Mouse (Mus musculus) MEL (cell line): ENCODE measurements around the gene Cpsf4l. TPM values are rescaled to one million over a fixed set of nuclear protein-coding genes. Genes with fewer than 3 reads are reported as not detected.

ENCODE experiments used
- DNase-seq: peaks from one replicate; pipeline ENCODE4 v3.0.0; 2011; ENCODE audit warnings: low read depth, low spot score
- H3K27ac ChIP-seq: 2 replicates; pipeline ENCODE4 v1.5.1; 2012; ENCODE audit warnings: low read depth, mild to moderate bottlenecking, control low read depth, low read length, moderate library complexity; ENCODE audit not compliant: control insufficient read depth
- H3K27me3 ChIP-seq, 2 experiments: fragments of 150-350 bp in 1 of 2; sonication (generic) in 1 of 2; 2 replicates each; pipeline ENCODE4 v1.6.1; 2012; ENCODE audit warnings: low read length in 2 of 2, mild to moderate bottlenecking in 2 of 2, improper control_type of control experiment in 1 of 2, moderate library complexity in 1 of 2; ENCODE audit not compliant: insufficient read depth in 2 of 2, control insufficient read depth in 1 of 2
- H3K36me3 ChIP-seq, 2 experiments: 2 replicates each; pipeline ENCODE4 v1.6.1; 2012 to 2014; ENCODE audit warnings: low read length in 2 of 2, improper control_type of control experiment in 1 of 2, inconsistent platforms in 1 of 2, mild to moderate bottlenecking in 1 of 2; ENCODE audit not compliant: insufficient read depth in 2 of 2, control insufficient read depth in 1 of 2
- H3K4me1 ChIP-seq, 2 experiments: fragments of 150-350 bp in 1 of 2; sonication (generic) in 1 of 2; 2 replicates each; pipeline ENCODE4 v1.6.1; 2012; ENCODE audit warnings: low read length in 2 of 2, improper control_type of control experiment in 1 of 2, mild to moderate bottlenecking in 1 of 2; ENCODE audit not compliant: insufficient read depth in 2 of 2, control insufficient read depth in 1 of 2
- H3K4me3 ChIP-seq, 2 experiments: fragments of 150-350 bp in 1 of 2; sonication (generic) in 1 of 2; 2 replicates each; pipeline ENCODE4 v1.5.1; 2012; ENCODE audit warnings: low read depth in 2 of 2, low read length in 2 of 2, mild to moderate bottlenecking in 2 of 2, moderate library complexity in 2 of 2, control low read depth in 1 of 2, improper control_type of control experiment in 1 of 2; ENCODE audit not compliant: control insufficient read depth in 1 of 2, insufficient read depth in 1 of 2
- H3K79me2 ChIP-seq: 2 replicates; pipeline ENCODE4 v1.6.1; 2012; ENCODE audit warnings: mild to moderate bottlenecking, low read length, moderate library complexity; ENCODE audit not compliant: control insufficient read depth, poor library complexity, insufficient read depth
- H3K9ac ChIP-seq: 2 replicates; pipeline ENCODE4 v1.6.1; 2012; ENCODE audit warnings: low read depth, mild to moderate bottlenecking, control low read depth, low read length, moderate library complexity; ENCODE audit not compliant: control insufficient read depth, poor library complexity, severe bottlenecking
- H3K9me3 ChIP-seq: fragments of 150-350 bp; sonication (generic); replicated peaks from 2 replicates; pipeline ENCODE4 v1.6.1; 2012; ENCODE audit warnings: mild to moderate bottlenecking, low read length, improper control_type of control experiment, moderate library complexity; ENCODE audit not compliant: insufficient read depth
- BHLHE40 ChIP-seq: IDR thresholded peaks from 2 replicates; pipeline ENCODE4 v1.6.1; 2012; ENCODE audit warnings: low read depth, mild to moderate bottlenecking, inconsistent platforms, low read length, improper control_type of control experiment, borderline replicate concordance
- E2F4 ChIP-seq: IDR thresholded peaks from 2 replicates; pipeline ENCODE4 v1.6.1; 2011; ENCODE audit warnings: low read depth, low read length, improper control_type of control experiment, borderline replicate concordance
- ELF1 ChIP-seq: IDR thresholded peaks from 2 replicates; pipeline ENCODE4 v1.6.1; 2014; ENCODE audit warnings: low read depth, mild to moderate bottlenecking, inconsistent platforms, low read length, improper control_type of control experiment, moderate library complexity
- GATA1 ChIP-seq: IDR thresholded peaks from 2 replicates; pipeline ENCODE4 v1.6.1; 2011; ENCODE audit warnings: low read depth, low read length, improper control_type of control experiment
- JUND ChIP-seq: IDR thresholded peaks from 2 replicates; pipeline ENCODE4 v1.6.1; 2011; ENCODE audit warnings: low read depth, mild to moderate bottlenecking, improper control_type of control experiment, low read length
- KAT2A ChIP-seq: conservative IDR thresholded peaks from 2 replicates; pipeline ENCODE4 v1.6.1; 2012; ENCODE audit warnings: low read depth, low read length, improper control_type of control experiment, inconsistent platforms
- MAFK ChIP-seq: IDR thresholded peaks from 2 replicates; pipeline ENCODE4 v1.6.1; 2011; ENCODE audit warnings: low read depth, mild to moderate bottlenecking, low read length, improper control_type of control experiment, borderline replicate concordance
- MAZ ChIP-seq: IDR thresholded peaks from 2 replicates; pipeline ENCODE4 v1.6.1; 2012; ENCODE audit warnings: low read depth, mild to moderate bottlenecking, inconsistent platforms, low read length, improper control_type of control experiment
- MYB ChIP-seq: IDR thresholded peaks from 2 replicates; pipeline ENCODE4 v1.6.1; 2011; ENCODE audit warnings: mild to moderate bottlenecking, low read depth, low read length, improper control_type of control experiment
- NRF1 ChIP-seq: IDR thresholded peaks from 2 replicates; pipeline ENCODE4 v1.6.1; 2014; ENCODE audit warnings: low read depth, mild to moderate bottlenecking, inconsistent platforms, low read length, improper control_type of control experiment, moderate library complexity; ENCODE audit not compliant: poor library complexity, insufficient read depth, severe bottlenecking
- POLR2AphosphoS5 ChIP-seq: IDR thresholded peaks from 2 replicates; pipeline ENCODE4 v1.6.1; 2012; ENCODE audit warnings: low read depth, borderline replicate concordance, mild to moderate bottlenecking, inconsistent platforms, low read length, moderate library complexity, mixed read lengths
- RAD21 ChIP-seq: IDR thresholded peaks from 2 replicates; pipeline ENCODE4 v1.6.1; 2011; ENCODE audit warnings: mild to moderate bottlenecking, low read depth, low read length, improper control_type of control experiment
- SMC3 ChIP-seq: IDR thresholded peaks from 2 replicates; pipeline ENCODE4 v1.6.1; 2011; ENCODE audit warnings: low read depth, low read length, improper control_type of control experiment
- TCF12 ChIP-seq: IDR thresholded peaks from 2 replicates; pipeline ENCODE4 v1.6.1; 2014; ENCODE audit warnings: low read depth, mild to moderate bottlenecking, inconsistent platforms, low read length, improper control_type of control experiment, moderate library complexity
- USF1 ChIP-seq: IDR thresholded peaks from 2 replicates; pipeline ENCODE4 v1.6.1; 2014; ENCODE audit warnings: low read depth, mild to moderate bottlenecking, inconsistent platforms, low read length, improper control_type of control experiment, moderate library complexity
- ZKSCAN1 ChIP-seq: IDR thresholded peaks from 2 replicates; pipeline ENCODE4 v1.6.1; 2012; ENCODE audit warnings: low read depth, mild to moderate bottlenecking, inconsistent platforms, low read length, improper control_type of control experiment, moderate library complexity
- ZNF384 ChIP-seq: IDR thresholded peaks from 2 replicates; pipeline ENCODE4 v1.6.1; 2012; ENCODE audit warnings: low read depth, mild to moderate bottlenecking, inconsistent platforms, low read length, improper control_type of control experiment
- polyA plus RNA-seq, 2 experiments: library from polyadenylated mRNA; stranded (reverse) in 1 of 2; unstranded in 1 of 2; fragments of >175 nt in 1 of 2; fragments of >200 nt in 1 of 2; gene quantifications; 2 replicates each; pipeline versions ENCODE4 v1.2.1 to v1.2.4; 2012; ENCODE audit warnings: low replicate concordance in 2 of 2, low read depth in 1 of 2; ENCODE audit not compliant: insufficient read length in 2 of 2, insufficient read depth in 1 of 2, missing spikeins in 1 of 2
- total RNA-seq: library from RNA; depleted of rRNA; stranded (reverse); fragments of 300-350 nt; gene quantifications from 2 replicates; pipeline ENCODE4 v1.2.3, GENCODE M21; 2012

Cpsf4l gene
- total and polyA plus RNA-seq, 3 experiments: 0.70 TPM; not detected in 2

GRCm38 (mm10) chr11:113691851-113692250 is 18.0 kb downstream of the Cpsf4l start:
- no peaks in the 10 kb centered on the region for H3K9me3 ChIP-seq
- no peak for DNase-seq
- no peaks in the 10 kb centered on the region; a peak in 1 of 4 replicates for H3K4me1 ChIP-seq
- peaks cover 2 to 3% of the 10 kb centered on the region in 2 experiments for H3K36me3 ChIP-seq
- no peak for TF ChIP-seq USF1
- no peak for TF ChIP-seq TCF12
- no peak for TF ChIP-seq POLR2AphosphoS5
- TF ChIP-seq MAZ: no peak
- no peak for TF ChIP-seq MYB
- TF ChIP-seq E2F4: no peak
- no peaks in the 10 kb centered on the region for H3K27me3 ChIP-seq
- peaks cover 26% of the 10 kb centered on the region for H3K79me2 ChIP-seq
- no peak overlapping the region for H3K4me3 ChIP-seq
- no peak overlapping the region for H3K27ac ChIP-seq
- no peak overlapping the region for H3K9ac ChIP-seq

DNA sequence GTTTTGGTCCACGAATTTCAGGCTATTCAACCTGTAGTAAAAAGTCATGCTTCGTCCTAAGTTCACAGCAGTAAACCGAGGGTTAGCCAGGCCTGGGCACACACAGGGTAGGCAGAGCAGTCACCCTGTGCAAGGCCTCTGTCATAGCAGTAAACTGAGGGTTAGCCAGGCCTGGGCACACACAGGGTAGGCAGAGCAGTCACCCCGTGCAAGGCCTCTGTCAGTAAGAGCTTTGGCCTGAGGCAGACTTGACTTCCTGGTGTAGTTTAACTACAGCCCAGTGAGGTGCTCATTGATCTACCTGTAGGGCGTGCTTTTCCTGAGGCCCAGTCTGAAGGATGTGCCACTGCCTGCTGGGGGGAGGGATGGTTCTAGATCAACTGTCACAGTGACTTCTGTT is 18.5 kb downstream of the Cpsf4l start:
- TF ChIP-seq SMC3 (no peak), MAFK (no peak), GATA1 (no peak), RAD21 (no peak), NRF1 (no peak), ZNF384 (no peak), MYB (no peak), MAZ (no peak), JUND (no peak), KAT2A (no peak), BHLHE40 (no peak), ELF1 (no peak), ZKSCAN1 (no peak), E2F4 (no peak)
- no peaks in the 10 kb centered on the region; a peak in 1 of 4 replicates for H3K4me1 ChIP-seq
- no peak overlapping the region for H3K27ac ChIP-seq
- peaks cover 2 to 7% of the 10 kb centered on the region in 2 experiments for H3K36me3 ChIP-seq
- H3K9me3 ChIP-seq: no peaks in the 10 kb centered on the region
- no peaks in the 10 kb centered on the region for H3K27me3 ChIP-seq
- H3K4me3 ChIP-seq: no peak overlapping the region
- H3K79me2 ChIP-seq: peaks cover 31% of the 10 kb centered on the region
- H3K9ac ChIP-seq: no peak overlapping the region
- no peak for DNase-seq
